Mouse (Mus musculus): ENCODE measurements around the gene Akap7. TPM values are rescaled to one million over a fixed set of nuclear protein-coding genes. Genes with fewer than 3 reads are reported as not detected.

Akap7 gene
- polyA plus RNA-seq, 1 experiment, result 2.6 TPM

- TF ChIP-seq GATA1 (IDR thresholded peaks at IDR 0.05; ENCODE audit: low read length) (no peak), TAL1 (IDR thresholded peaks at IDR 0.05; ENCODE audit: low read length) (no peak)
These were observed 18.0 kb upstream of the Akap7 start for GRCm38 (mm10) chr10:25325690-25326089.

GRCm38 (mm10) chr10:25321198-25321597 is 13.5 kb upstream of the Akap7 start:
- no peaks in the 10 kb centered on the region for H3K9me3 ChIP-seq (ENCODE audit: control insufficient read depth, low read length)
- no peaks in the 10 kb centered on the region for H3K27me3 ChIP-seq (ENCODE audit: control insufficient read depth)
- TF ChIP-seq GATA1 (IDR thresholded peaks at IDR 0.05; ENCODE audit: low read length), result no peak
- no peaks in the 10 kb centered on the region for H3K4me1 ChIP-seq (ENCODE audit: control insufficient read depth)
- no peaks in the 10 kb centered on the region for H3K36me3 ChIP-seq (ENCODE audit: control insufficient read depth)
- H3K4me3 ChIP-seq (replicated peaks), result no peak overlapping the region

More at GRCm38 (mm10) chr10:25325690-25326089, 18.0 kb upstream of the Akap7 start:
- Histone ChIP-seq H3K4me3 (replicated peaks) (no peak overlapping the region), H3K9me3 (ENCODE audit: control insufficient read depth, low read length) (no peaks in the 10 kb centered on the region), H3K27me3 (ENCODE audit: control insufficient read depth) (no peaks in the 10 kb centered on the region), H3K36me3 (ENCODE audit: control insufficient read depth) (no peaks in the 10 kb centered on the region), H3K4me1 (ENCODE audit: control insufficient read depth) (no peaks in the 10 kb centered on the region)

GRCm38 (mm10) chr10:25319531-25319930 is 11.9 kb upstream of the Akap7 start:
- no peaks in the 10 kb centered on the region; the same call in 1 of the 2 replicates for H3K27me3 ChIP-seq (ENCODE audit: control insufficient read depth)
- no peak overlapping the region for H3K4me3 ChIP-seq (replicated peaks)
- TF ChIP-seq GATA1 (IDR thresholded peaks at IDR 0.05; ENCODE audit: low read length) (no peak), TAL1 (IDR thresholded peaks at IDR 0.05; ENCODE audit: low read length) (no peak)
- no peaks in the 10 kb centered on the region for H3K36me3 ChIP-seq (ENCODE audit: control insufficient read depth)
- no peaks in the 10 kb centered on the region for H3K9me3 ChIP-seq (ENCODE audit: control insufficient read depth, low read length)
- H3K4me1 ChIP-seq (ENCODE audit: control insufficient read depth), result no peaks in the 10 kb centered on the region

- TF ChIP-seq TAL1 (IDR thresholded peaks at IDR 0.05; ENCODE audit: low read length) (no peak), GATA1 (IDR thresholded peaks at IDR 0.05; ENCODE audit: low read length) (no peak)
- no peaks in the 10 kb centered on the region for H3K9me3 ChIP-seq (ENCODE audit: control insufficient read depth, low read length)
- no peaks in the 10 kb centered on the region for H3K4me1 ChIP-seq (ENCODE audit: control insufficient read depth)
- no peak overlapping the region for H3K4me3 ChIP-seq (replicated peaks)
- peaks cover 4% of the 10 kb centered on the region for H3K27me3 ChIP-seq (ENCODE audit: control insufficient read depth)
- no peaks in the 10 kb centered on the region for H3K36me3 ChIP-seq (ENCODE audit: control insufficient read depth)
These were observed 10.7 kb upstream of the Akap7 start for GRCm38 (mm10) chr10:25318405-25318804.

- no peak for TF ChIP-seq TAL1 (IDR thresholded peaks at IDR 0.05; ENCODE audit: low read length)
- no peak for TF ChIP-seq GATA1 (IDR thresholded peaks at IDR 0.05; ENCODE audit: low read length)
- no peaks in the 10 kb centered on the region for H3K36me3 ChIP-seq (ENCODE audit: control insufficient read depth)
- peaks cover 11% of the 10 kb centered on the region for H3K27me3 ChIP-seq (ENCODE audit: control insufficient read depth)
- H3K4me1 ChIP-seq (ENCODE audit: control insufficient read depth), result no peaks in the 10 kb centered on the region
- no peak overlapping the region for H3K4me3 ChIP-seq (replicated peaks)
- no peaks in the 10 kb centered on the region for H3K9me3 ChIP-seq (ENCODE audit: control insufficient read depth, low read length)
These were observed 10.0 kb upstream of the Akap7 start for GRCm38 (mm10) chr10:25317665-25318064.

GRCm38 (mm10) chr10:25313856-25314584 is 6.3 kb upstream of the Akap7 start:
- no peak overlapping the region for H3K4me3 ChIP-seq (replicated peaks)

GRCm38 (mm10) chr10:25311554-25312212 is 4.0 kb upstream of the Akap7 start:
- no peaks in the 10 kb centered on the region for H3K9me3 ChIP-seq (ENCODE audit: control insufficient read depth, low read length)
- H3K4me3 ChIP-seq (replicated peaks), result no peak overlapping the region
- TF ChIP-seq TAL1 (IDR thresholded peaks at IDR 0.05; ENCODE audit: low read length), result no peak
- TF ChIP-seq GATA1 (IDR thresholded peaks at IDR 0.05; ENCODE audit: low read length), result no peak
- H3K4me1 ChIP-seq (ENCODE audit: control insufficient read depth), result no peaks in the 10 kb centered on the region; the same call in 1 of the 2 replicates
- H3K27me3 ChIP-seq (ENCODE audit: control insufficient read depth), result peaks cover 16% of the 10 kb centered on the region
- H3K36me3 ChIP-seq (ENCODE audit: control insufficient read depth), result no peaks in the 10 kb centered on the region

More at GRCm38 (mm10) chr10:25313856-25314584, 6.3 kb upstream of the Akap7 start:
- TF ChIP-seq GATA1 (IDR thresholded peaks at IDR 0.05; ENCODE audit: low read length) (no peak), TAL1 (IDR thresholded peaks at IDR 0.05; ENCODE audit: low read length) (no peak)
- no peaks in the 10 kb centered on the region; the same call in 1 of the 2 replicates for H3K4me1 ChIP-seq (ENCODE audit: control insufficient read depth)
- H3K9me3 ChIP-seq (ENCODE audit: control insufficient read depth, low read length), result no peaks in the 10 kb centered on the region
- H3K27me3 ChIP-seq (ENCODE audit: control insufficient read depth), result peaks cover 16% of the 10 kb centered on the region
- no peaks in the 10 kb centered on the region for H3K36me3 ChIP-seq (ENCODE audit: control insufficient read depth)

- Histone ChIP-seq H3K36me3 (ENCODE audit: control insufficient read depth) (no peaks in the 10 kb centered on the region), H3K4me3 (replicated peaks) (no peak overlapping the region), H3K4me1 (ENCODE audit: control insufficient read depth) (no peaks in the 10 kb centered on the region; the same call in 1 of the 2 replicates), H3K9me3 (ENCODE audit: control insufficient read depth, low read length) (no peaks in the 10 kb centered on the region), H3K27me3 (ENCODE audit: control insufficient read depth) (peaks cover 16% of the 10 kb centered on the region)
- TF ChIP-seq GATA1 (IDR thresholded peaks at IDR 0.05; ENCODE audit: low read length), result no peak
- TF ChIP-seq TAL1 (IDR thresholded peaks at IDR 0.05; ENCODE audit: low read length), result no peak
These were observed 3.1 kb upstream of the Akap7 start for GRCm38 (mm10) chr10:25310736-25311135.

GRCm38 (mm10) chr10:25309996-25310395 is 2.3 kb upstream of the Akap7 start:
- Histone ChIP-seq H3K36me3 (ENCODE audit: control insufficient read depth) (no peaks in the 10 kb centered on the region), H3K9me3 (ENCODE audit: control insufficient read depth, low read length) (no peaks in the 10 kb centered on the region), H3K4me1 (ENCODE audit: control insufficient read depth) (no peaks in the 10 kb centered on the region; the same call in 1 of the 2 replicates), H3K4me3 (replicated peaks) (no peak overlapping the region), H3K27me3 (ENCODE audit: control insufficient read depth) (peaks cover 16% of the 10 kb centered on the region)
- no peak for TF ChIP-seq GATA1 (IDR thresholded peaks at IDR 0.05; ENCODE audit: low read length)
- no peak for TF ChIP-seq TAL1 (IDR thresholded peaks at IDR 0.05; ENCODE audit: low read length)

Measured in erythroblast, embryonic 14.5 days (primary cell).